Mouse (Mus musculus) regulatory T cell (primary cell): Measurements from ENCODE around the gene Osbp2.

Experiments used
- in situ Hi-C: fragments of 300-600 bp; cut with MboI, MseI; formaldehyde crosslinking; loops from one replicate; pipeline ENCODE4 v1.15.1; 2025; ENCODE audit warnings: high pct_unique_total_duplicates

Osbp2 gene

GRCm38 (mm10) chr11:3823378-3823777 lies 40.3 kb downstream of the Osbp2 start:
- in situ Hi-C loops: no loop called here

DNA sequence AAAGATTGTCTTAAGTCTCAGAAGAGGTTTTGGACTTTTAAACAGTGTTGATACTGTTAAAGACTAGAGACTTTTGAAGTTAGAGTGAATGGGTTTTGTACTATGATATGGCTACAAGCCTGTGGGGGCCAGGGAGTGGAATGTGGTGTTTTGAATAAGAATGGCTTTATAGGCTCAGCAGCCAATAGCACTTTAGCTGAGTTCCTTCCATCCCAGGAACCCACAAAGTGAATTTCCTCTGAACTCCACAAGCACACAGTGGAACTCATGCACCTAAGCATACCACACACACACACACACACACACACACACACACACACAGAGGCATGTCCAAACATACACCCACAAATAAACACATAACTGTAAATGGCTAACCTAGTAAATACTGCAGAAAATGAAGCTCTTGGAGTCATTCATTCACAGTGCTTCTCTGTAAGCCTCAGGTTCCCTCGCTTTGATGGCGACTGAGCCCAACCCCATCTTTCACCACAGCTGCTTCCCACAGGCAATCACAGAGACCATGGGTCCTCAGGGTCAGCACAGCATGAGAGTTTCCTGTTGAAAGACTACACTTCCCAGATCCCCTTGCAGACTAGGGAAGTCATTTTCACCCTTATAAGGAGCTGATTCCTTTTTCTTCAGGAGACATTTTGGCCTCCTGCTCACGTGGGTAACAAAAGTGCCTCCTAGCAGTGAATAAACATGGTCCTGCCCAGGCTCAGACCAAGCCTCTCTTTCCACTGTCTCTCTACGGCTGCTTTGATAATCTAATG lies 45.5 kb downstream of the Osbp2 start:
- in situ Hi-C loops: no loop called here

DNA sequence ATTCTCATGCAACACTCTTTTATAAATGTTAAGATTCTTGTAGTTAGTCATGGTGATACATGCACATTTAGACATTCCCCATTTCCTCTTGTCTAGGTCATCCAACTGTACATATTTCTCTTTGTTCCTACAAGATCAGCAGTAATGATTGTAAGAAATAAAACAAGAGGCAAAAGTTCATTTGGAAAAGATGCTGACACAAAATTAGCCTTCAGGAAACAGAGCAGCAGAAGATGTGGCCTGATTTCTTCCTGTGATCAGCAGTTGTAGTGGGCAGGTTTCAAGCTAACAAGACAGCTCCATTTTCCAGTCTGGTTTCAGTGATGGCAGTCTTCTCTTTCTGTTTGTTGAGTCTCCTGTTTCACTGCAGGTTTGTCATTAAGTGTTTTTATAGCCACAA lies 47.8 kb downstream of the Osbp2 start:
- in situ Hi-C loops: no loop called here

- in situ Hi-C loops: no loop called here
Observed at GRCm38 (mm10) chr11:3813340-3813739, 50.4 kb downstream of the Osbp2 start.

DNA sequence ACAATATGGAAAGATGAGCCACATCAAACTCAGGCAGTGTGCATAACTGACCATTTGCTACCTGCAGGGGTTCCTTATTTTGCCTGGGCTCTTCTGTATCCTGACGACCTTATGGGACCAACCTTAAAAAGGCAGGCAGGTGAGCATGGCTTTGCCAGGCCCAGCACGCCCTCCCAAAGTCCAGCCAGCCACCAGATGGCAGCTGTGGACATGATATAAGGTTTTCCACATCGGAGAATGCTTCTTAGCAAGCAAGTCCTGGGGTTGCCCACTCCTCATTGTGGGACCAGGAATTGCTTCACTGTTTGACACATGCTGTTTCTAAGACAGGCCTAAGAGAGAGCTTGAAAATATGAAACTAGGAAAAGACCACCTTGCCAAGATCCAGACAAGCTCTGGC lies 55.5 kb downstream of the Osbp2 start:
- in situ Hi-C loops: no loop called here

DNA sequence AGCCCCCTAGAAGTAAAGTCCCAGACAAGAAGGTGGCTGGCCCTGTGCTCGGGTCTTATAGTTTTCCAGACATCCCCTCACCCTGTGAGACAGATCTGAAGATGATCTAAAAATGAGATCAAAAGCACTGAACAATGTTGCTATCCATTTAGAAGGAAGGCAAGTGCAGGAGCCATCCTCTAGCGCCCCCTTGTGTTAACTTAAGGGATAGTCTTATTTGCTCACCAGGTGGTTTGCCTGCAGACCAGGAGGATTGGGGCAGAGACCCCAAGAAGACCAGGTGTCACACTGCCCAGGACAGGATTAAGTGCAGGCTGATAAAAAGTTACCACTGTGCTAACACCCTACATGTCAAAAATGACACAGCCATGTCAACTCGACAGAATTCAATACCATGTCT lies 58.3 kb downstream of the Osbp2 start:
- in situ Hi-C loops: no loop called here

GRCm38 (mm10) chr11:3804639-3805038 lies 59.1 kb downstream of the Osbp2 start:
- in situ Hi-C loops: no loop called here

- in situ Hi-C loops: no loop called here
Observed at GRCm38 (mm10) chr11:3802057-3802456, 61.6 kb downstream of the Osbp2 start.

- in situ Hi-C loops: no loop called here
Observed at GRCm38 (mm10) chr11:3797631-3798215, 66.0 kb downstream of the Osbp2 start.

- in situ Hi-C loops: no loop called here
Observed at GRCm38 (mm10) chr11:3790736-3791135, 73.0 kb downstream of the Osbp2 start.

- in situ Hi-C loops: no loop called here
Observed at GRCm38 (mm10) chr11:3789919-3790318, 73.8 kb downstream of the Osbp2 start.

DNA sequence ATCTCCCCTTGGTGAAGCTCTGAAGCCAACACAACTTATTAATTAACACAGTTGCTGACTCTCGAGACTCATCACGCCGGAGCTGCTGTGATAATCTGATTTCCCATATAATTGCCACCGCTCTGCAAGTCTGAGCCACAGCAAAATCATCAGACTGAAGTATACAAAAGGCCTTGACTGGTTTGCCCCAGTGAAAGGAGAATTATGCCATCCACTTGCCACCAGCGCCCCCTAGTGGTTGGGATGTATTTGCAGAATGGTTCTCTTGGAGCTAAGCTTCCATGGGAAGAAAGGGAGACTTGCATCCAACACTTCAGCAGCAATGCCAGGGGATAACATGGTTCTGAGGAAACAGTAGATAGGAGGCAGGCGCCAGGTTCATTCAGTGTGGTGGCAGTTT lies 77.1 kb downstream of the Osbp2 start:
- in situ Hi-C loops: no loop called here

GRCm38 (mm10) chr11:3775263-3775644 lies 88.4 kb downstream of the Osbp2 start:
- in situ Hi-C loops: no loop called here

DNA sequence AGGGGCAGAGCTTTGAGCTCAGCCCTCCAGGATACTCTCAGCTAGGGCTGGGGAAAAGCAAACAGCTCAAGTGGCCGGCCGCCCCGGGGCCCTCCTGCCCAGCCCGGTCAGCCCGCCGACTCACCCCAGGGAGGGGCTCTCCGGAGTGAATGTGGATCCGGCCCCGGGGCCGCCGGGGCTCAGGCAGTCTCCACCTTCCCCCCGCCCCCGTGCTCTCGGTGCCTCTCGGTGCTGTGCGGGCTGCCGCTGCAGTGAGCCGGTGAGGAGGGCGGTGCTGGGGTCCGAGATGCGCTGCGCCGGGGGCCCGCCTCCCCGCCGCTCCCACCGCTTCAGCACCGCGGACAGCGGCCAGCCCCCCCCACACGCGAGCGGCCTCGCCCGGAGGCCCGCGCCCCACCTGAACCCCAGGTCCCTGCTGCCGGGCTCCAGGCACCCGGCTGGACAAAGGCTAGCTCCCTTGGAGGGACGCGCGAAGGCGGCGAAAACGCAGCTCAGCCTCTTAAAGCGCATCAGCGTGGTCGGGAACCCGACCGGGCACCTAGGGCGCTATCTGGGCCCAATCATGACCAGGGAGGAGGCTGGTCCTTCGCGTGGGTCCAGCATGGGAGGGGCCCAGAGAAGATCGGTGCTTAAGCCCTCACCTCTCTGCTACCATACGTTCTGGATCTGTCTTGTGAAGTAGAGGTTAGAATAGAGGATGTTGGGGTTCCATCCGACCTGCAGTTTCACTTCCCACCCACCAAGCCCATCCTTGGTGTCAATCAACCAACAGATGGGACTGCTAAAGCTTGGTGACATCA lies 89.0 kb downstream of the Osbp2 start:
- in situ Hi-C loops: no loop called here

GRCm38 (mm10) chr11:3773782-3774462 lies 89.8 kb downstream of the Osbp2 start:
- in situ Hi-C loops: no loop called here

- in situ Hi-C loops: no loop called here
Observed at GRCm38 (mm10) chr11:3773136-3773535, 90.6 kb downstream of the Osbp2 start.

- in situ Hi-C loops: no loop called here
Observed at GRCm38 (mm10) chr11:3771348-3771747, 92.4 kb downstream of the Osbp2 start.

DNA sequence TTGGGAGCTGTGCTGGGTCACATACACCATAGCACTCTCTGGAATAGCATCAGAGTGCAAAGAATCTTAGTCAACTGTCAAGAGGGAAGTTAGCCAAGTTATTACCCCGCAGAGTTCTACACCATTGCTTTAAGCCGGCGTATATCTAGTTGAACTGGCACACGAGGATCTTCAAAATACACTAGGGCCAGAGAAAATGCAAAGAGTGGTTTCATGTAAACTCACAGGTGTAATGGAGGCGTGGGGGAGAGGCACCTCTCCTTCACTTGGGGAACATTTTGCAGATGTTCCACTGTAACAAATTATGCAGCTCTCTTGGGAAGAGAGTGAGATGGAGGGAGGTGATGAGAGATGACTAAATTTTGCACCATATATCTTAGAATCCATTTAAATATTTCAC lies 95.9 kb downstream of the Osbp2 start:
- in situ Hi-C loops: loop anchor here (10.0 kb wide), 1 partner anchor 887 kb away; no protein-coding TSS in a partner anchor

DNA sequence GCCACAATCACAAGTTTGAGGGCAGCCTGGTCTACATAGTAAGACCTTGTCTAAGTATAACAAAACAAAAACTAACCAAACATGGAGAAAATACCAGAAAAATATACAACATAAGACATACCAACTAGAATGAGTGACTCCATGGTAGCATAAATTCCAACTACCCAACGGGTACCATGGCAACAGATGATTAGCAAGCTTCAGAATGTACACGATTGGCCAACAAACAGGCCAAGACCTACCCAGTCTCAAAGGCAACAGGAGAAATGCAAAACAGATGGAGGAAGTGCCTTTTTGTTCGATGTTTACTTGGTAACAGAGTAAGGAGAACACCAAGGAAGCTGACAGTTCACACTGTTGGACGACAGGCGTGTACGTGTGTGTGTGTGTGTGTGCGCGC lies 96.7 kb downstream of the Osbp2 start:
- in situ Hi-C loops: loop anchor here (10.0 kb wide), 1 partner anchor 888 kb away; no protein-coding TSS in a partner anchor

- in situ Hi-C loops: loop anchor here (10.0 kb wide), 1 partner anchor 890 kb away; no protein-coding TSS in a partner anchor
Observed at GRCm38 (mm10) chr11:3764352-3764751, 99.4 kb downstream of the Osbp2 start.

DNA sequence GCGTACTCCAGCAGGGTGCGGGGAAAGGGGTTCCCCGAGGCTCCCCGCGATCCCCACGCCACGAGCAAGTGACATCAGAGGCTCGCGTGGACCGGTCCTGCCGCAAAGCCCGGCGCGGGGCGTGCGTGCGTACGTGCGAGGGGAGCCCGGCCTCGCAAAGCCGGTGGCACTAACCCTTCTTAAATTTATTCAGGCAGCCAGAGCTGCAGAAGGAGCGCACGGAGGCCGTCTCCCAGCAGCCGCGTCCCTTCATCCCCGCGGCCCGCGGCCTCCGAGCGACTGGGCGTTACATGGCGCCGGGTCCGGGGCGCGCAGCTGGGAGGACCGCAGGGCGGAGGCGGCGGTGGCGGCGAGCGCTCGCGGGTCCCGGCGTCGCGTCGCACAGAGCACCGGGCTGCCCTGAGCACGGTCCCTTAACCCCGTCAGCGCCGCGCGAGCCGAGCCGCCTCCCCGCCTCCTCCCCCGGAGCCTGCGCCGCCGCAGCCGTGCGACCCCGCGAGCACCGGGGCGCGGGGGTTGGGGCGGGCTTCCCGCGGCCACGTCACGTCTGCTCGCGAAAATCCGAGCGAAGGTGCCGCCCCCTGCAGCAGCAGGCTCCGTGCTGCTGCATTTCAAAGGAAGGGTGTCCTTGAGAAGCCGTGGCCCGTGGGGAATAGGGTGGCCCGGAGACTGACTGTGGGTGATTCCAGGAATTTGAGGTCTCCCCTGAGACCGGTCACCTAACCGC lies 101.8 kb downstream of the Osbp2 start:
- in situ Hi-C loops: loop anchor here (10.0 kb wide), 1 partner anchor 893 kb away; no protein-coding TSS in a partner anchor
